Mouse (Mus musculus) MEL (cell line): ENCODE results near the gene Gm49601. TPM values are rescaled to one million over a fixed set of nuclear protein-coding genes. Genes with fewer than 3 reads are reported as not detected.

Experiments used
- DNase-seq: peaks from one replicate; pipeline ENCODE4 v3.0.0; 2011; ENCODE audit warnings: low read depth, low spot score
- H3K27ac ChIP-seq: 2 replicates; pipeline ENCODE4 v1.5.1; 2012; ENCODE audit warnings: low read depth, mild to moderate bottlenecking, control low read depth, low read length, moderate library complexity; ENCODE audit not compliant: control insufficient read depth
- H3K27me3 ChIP-seq, 2 experiments: fragments of 150-350 bp in 1 of 2; sonication (generic) in 1 of 2; 2 replicates each; pipeline ENCODE4 v1.6.1; 2012; ENCODE audit warnings: low read length in 2 of 2, mild to moderate bottlenecking in 2 of 2, improper control_type of control experiment in 1 of 2, moderate library complexity in 1 of 2; ENCODE audit not compliant: insufficient read depth in 2 of 2, control insufficient read depth in 1 of 2
- H3K36me3 ChIP-seq, 2 experiments: 2 replicates each; pipeline ENCODE4 v1.6.1; 2012 to 2014; ENCODE audit warnings: low read length in 2 of 2, improper control_type of control experiment in 1 of 2, inconsistent platforms in 1 of 2, mild to moderate bottlenecking in 1 of 2; ENCODE audit not compliant: insufficient read depth in 2 of 2, control insufficient read depth in 1 of 2
- H3K4me1 ChIP-seq, 2 experiments: fragments of 150-350 bp in 1 of 2; sonication (generic) in 1 of 2; 2 replicates each; pipeline ENCODE4 v1.6.1; 2012; ENCODE audit warnings: low read length in 2 of 2, improper control_type of control experiment in 1 of 2, mild to moderate bottlenecking in 1 of 2; ENCODE audit not compliant: insufficient read depth in 2 of 2, control insufficient read depth in 1 of 2
- H3K4me3 ChIP-seq, 2 experiments: fragments of 150-350 bp in 1 of 2; sonication (generic) in 1 of 2; 2 replicates each; pipeline ENCODE4 v1.5.1; 2012; ENCODE audit warnings: low read depth in 2 of 2, low read length in 2 of 2, mild to moderate bottlenecking in 2 of 2, moderate library complexity in 2 of 2, control low read depth in 1 of 2, improper control_type of control experiment in 1 of 2; ENCODE audit not compliant: control insufficient read depth in 1 of 2, insufficient read depth in 1 of 2
- H3K79me2 ChIP-seq: 2 replicates; pipeline ENCODE4 v1.6.1; 2012; ENCODE audit warnings: mild to moderate bottlenecking, low read length, moderate library complexity; ENCODE audit not compliant: control insufficient read depth, poor library complexity, insufficient read depth
- H3K9ac ChIP-seq: 2 replicates; pipeline ENCODE4 v1.6.1; 2012; ENCODE audit warnings: low read depth, mild to moderate bottlenecking, control low read depth, low read length, moderate library complexity; ENCODE audit not compliant: control insufficient read depth, poor library complexity, severe bottlenecking
- H3K9me3 ChIP-seq: fragments of 150-350 bp; sonication (generic); replicated peaks from 2 replicates; pipeline ENCODE4 v1.6.1; 2012; ENCODE audit warnings: mild to moderate bottlenecking, low read length, improper control_type of control experiment, moderate library complexity; ENCODE audit not compliant: insufficient read depth
- MXI1 ChIP-seq: IDR thresholded peaks from 2 replicates; pipeline ENCODE4 v1.6.1; 2011; ENCODE audit warnings: mild to moderate bottlenecking, low read depth, low read length, improper control_type of control experiment
- MYB ChIP-seq: IDR thresholded peaks from 2 replicates; pipeline ENCODE4 v1.6.1; 2011; ENCODE audit warnings: mild to moderate bottlenecking, low read depth, low read length, improper control_type of control experiment
- MYC ChIP-seq: IDR thresholded peaks from 2 replicates; pipeline ENCODE4 v1.6.1; 2011; ENCODE audit warnings: low read depth, mild to moderate bottlenecking, low read length, improper control_type of control experiment, moderate library complexity
- UBTF ChIP-seq: IDR thresholded peaks from 2 replicates; pipeline ENCODE4 v1.6.1; 2012; ENCODE audit warnings: low read depth, mild to moderate bottlenecking, inconsistent platforms, low read length, improper control_type of control experiment, moderate library complexity, borderline replicate concordance; ENCODE audit not compliant: insufficient read depth
- polyA plus RNA-seq, 2 experiments: library from polyadenylated mRNA; stranded (reverse) in 1 of 2; unstranded in 1 of 2; fragments of >175 nt in 1 of 2; fragments of >200 nt in 1 of 2; gene quantifications; 2 replicates each; pipeline versions ENCODE4 v1.2.1 to v1.2.4; 2012; ENCODE audit warnings: low replicate concordance in 2 of 2, low read depth in 1 of 2; ENCODE audit not compliant: insufficient read length in 2 of 2, insufficient read depth in 1 of 2, missing spikeins in 1 of 2
- total RNA-seq: library from RNA; depleted of rRNA; stranded (reverse); fragments of 300-350 nt; gene quantifications from 2 replicates; pipeline ENCODE4 v1.2.3, GENCODE M21; 2012; rRNA removed

Gene Gm49601
- total and polyA plus RNA-seq, 3 experiments = 1.5 to 4.6 TPM; not detected in 1

GRCm38 (mm10) chr16:18574196-18574595, 52.0 kb downstream of the Gm49601 start:
- H3K79me2 ChIP-seq = no peaks in the 10 kb centered on the region; the same call in 1 of the 2 replicates
- TF ChIP-seq MXI1 = no peak
- TF ChIP-seq MYB = no peak
- no peak for TF ChIP-seq MYC
- no peak for TF ChIP-seq UBTF
- no peak for DNase-seq
- H3K36me3 ChIP-seq = peaks cover 0 to 2% of the 10 kb centered on the region in 2 experiments; a peak in 1 of 4 replicates
- no peaks in the 10 kb centered on the region for H3K9me3 ChIP-seq
- peaks cover 2 to 16% of the 10 kb centered on the region in 2 experiments for H3K4me1 ChIP-seq
- no peaks in the 10 kb centered on the region for H3K27me3 ChIP-seq
- H3K4me3 ChIP-seq = no peak overlapping the region
- no peak overlapping the region for H3K9ac ChIP-seq
- no peak overlapping the region for H3K27ac ChIP-seq

Other genes with a start within 250 kb of the Gm49601 start
- 25.7 and 31.2 TPM in 2 replicates for gene Txnrd2, start 200.0 kb downstream of the Gm49601 start, total RNA-seq
- 10 to 100 TPM in 1 of 2 experiments, not detected in 1; 46.8 TPM for gene Txnrd2, start 200.0 kb downstream of the Gm49601 start, polyA plus RNA-seq
- gene Comt, start 199.6 kb downstream of the Gm49601 start, total RNA-seq = 48.8 and 62.5 TPM in 2 replicates
- 10 to 100 TPM in 1 of 2 experiments, not detected in 1; 71.8 TPM for gene Comt, start 199.6 kb downstream of the Gm49601 start, polyA plus RNA-seq
- gene Gnb1l, start 127.7 kb downstream of the Gm49601 start, total RNA-seq = 31.4 and 37.9 TPM in 2 replicates
- gene Gnb1l, start 127.7 kb downstream of the Gm49601 start, polyA plus RNA-seq = 10 to 100 TPM in 1 of 2 experiments, not detected in 1; 47.8 TPM
- gene Rtl10, start 127.5 kb downstream of the Gm49601 start, total RNA-seq = 5.5 and 5.9 TPM in 2 replicates
- 10 to 100 TPM in 1 of 2 experiments, not detected in 1; 13.3 TPM for gene Rtl10, start 127.5 kb downstream of the Gm49601 start, polyA plus RNA-seq
- not detected in 2 replicates for gene Tbx1, start 35.8 kb downstream of the Gm49601 start, total RNA-seq
- not detected for gene Tbx1, start 35.8 kb downstream of the Gm49601 start, polyA plus RNA-seq
- 0.35 and 0.42 TPM in 2 replicates for gene Gp1bb, start 4.0 kb downstream of the Gm49601 start, total RNA-seq
- gene Gp1bb, start 4.0 kb downstream of the Gm49601 start, polyA plus RNA-seq = under 1 TPM in 1 of 2 experiments, not detected in 1; 0.14 TPM
- 7.4 and 8.3 TPM in 2 replicates for gene Sept5, start 3.5 kb upstream of the Gm49601 start, total RNA-seq
- 10 to 100 TPM in 1 of 2 experiments, not detected in 1; 29.3 TPM for gene Sept5, start 3.5 kb upstream of the Gm49601 start, polyA plus RNA-seq
- not detected in 2 replicates for gene Cldn5, start 150.4 kb upstream of the Gm49601 start, total RNA-seq
- not detected for gene Cldn5, start 150.4 kb upstream of the Gm49601 start, polyA plus RNA-seq
- gene Ufd1, start 185.4 kb upstream of the Gm49601 start, total RNA-seq = 37.3 and 41.9 TPM in 2 replicates
- 10 to 100 TPM in 1 of 2 experiments, not detected in 1; 67.8 TPM for gene Ufd1, start 185.4 kb upstream of the Gm49601 start, polyA plus RNA-seq
- gene Cdc45, start 185.6 kb upstream of the Gm49601 start, total RNA-seq = 81.1 and 90.2 TPM in 2 replicates
- 10 to 100 TPM in 1 of 2 experiments, not detected in 1; 87.4 TPM for gene Cdc45, start 185.6 kb upstream of the Gm49601 start, polyA plus RNA-seq
- gene 2510002D24Rik, start 210.2 kb upstream of the Gm49601 start, total RNA-seq = 19.9 and 25.3 TPM in 2 replicates
- gene 2510002D24Rik, start 210.2 kb upstream of the Gm49601 start, polyA plus RNA-seq = 10 to 100 TPM in 1 of 2 experiments, not detected in 1; 33.0 TPM
- 1.3 and 2.9 TPM in 2 replicates for gene Gm28539, start 210.2 kb upstream of the Gm49601 start, total RNA-seq
- gene Gm28539, start 210.2 kb upstream of the Gm49601 start, polyA plus RNA-seq = 10 to 100 TPM in 1 of 2 experiments, not detected in 1; 13.9 TPM